Mouse (Mus musculus) spleen, postnatal 10 days (tissue): Measurements from ENCODE around the gene Rragc.
A peak's percentile ranks its signal among the peaks of the same experiment; 100 is the strongest.

Source experiments
- DNase-seq, 2 experiments: peaks; one replicate each; pipeline ENCODE4 v3.0.0; 2021 to 2022; ENCODE audit warnings: low spot score in 2 of 2

Rragc gene

GRCm38 (mm10) chr4:123952059-123952458 lies 34.8 kb downstream of the Rragc start:
- DNase-seq = no peak

- peak; percentile 40 to 77 for DNase-seq
These were observed 39.7 kb downstream of the Rragc start for GRCm38 (mm10) chr4:123956703-123957491.

GRCm38 (mm10) chr4:123957492-123957808 lies 40.2 kb downstream of the Rragc start:
- no peak for DNase-seq

GRCm38 (mm10) chr4:123957891-123958290 lies 40.6 kb downstream of the Rragc start:
- no peak for DNase-seq

GRCm38 (mm10) chr4:123960955-123961354 lies 43.7 kb downstream of the Rragc start:
- DNase-seq = no peak

GRCm38 (mm10) chr4:123962721-123963120 lies 45.5 kb downstream of the Rragc start:
- DNase-seq = no peak

GRCm38 (mm10) chr4:123968663-123969321 lies 51.5 kb downstream of the Rragc start:
- DNase-seq = no peak

GRCm38 (mm10) chr4:123969458-123969857 lies 52.2 kb downstream of the Rragc start:
- DNase-seq = no peak

- no peak for DNase-seq
These were observed 53.8 kb downstream of the Rragc start for GRCm38 (mm10) chr4:123971059-123971458.

GRCm38 (mm10) chr4:123972423-123973049 lies 55.3 kb downstream of the Rragc start:
- DNase-seq = no peak

- no peak for DNase-seq
These were observed 64.9 kb downstream of the Rragc start for GRCm38 (mm10) chr4:123982105-123982504.
